Mouse (Mus musculus) heart, embryonic 13.5 days (tissue): ENCODE results near the gene Casp2. TPM values are rescaled to one million over a fixed set of nuclear protein-coding genes. Genes with fewer than 3 reads are reported as not detected.

Experiments
- ATAC-seq: fragments of 200-750 bp; cut with Nextera tagmentation; 2 replicates; pipeline ENCODE4 v1.8.0; 2017; ENCODE audit warnings: moderate TSS enrichment; ENCODE audit not compliant: insufficient number of reproducible peaks, low FRiP score, low TSS enrichment; ENCODE audit errors: extremely low read depth
- H3K27ac ChIP-seq: fragments of 300-500 bp; sonication (generic); replicated peaks from 2 replicates; pipeline ENCODE4 v1.5.1; 2015; ENCODE audit warnings: moderate library complexity, mild to moderate bottlenecking, inconsistent platforms
- H3K27me3 ChIP-seq: fragments of 300-500 bp; sonication (generic); replicated peaks from 2 replicates; pipeline ENCODE4 v1.6.1; 2015; ENCODE audit warnings: mild to moderate bottlenecking, inconsistent platforms
- H3K36me3 ChIP-seq: fragments of 300-500 bp; sonication (generic); 2 replicates; pipeline ENCODE4 v1.6.1; 2015; ENCODE audit warnings: mild to moderate bottlenecking, inconsistent platforms
- H3K4me1 ChIP-seq: fragments of 300-500 bp; sonication (generic); 2 replicates; pipeline ENCODE4 v1.6.1; 2015; ENCODE audit warnings: inconsistent platforms
- H3K4me2 ChIP-seq: fragments of 300-500 bp; sonication (generic); 2 replicates; pipeline ENCODE4 v1.6.1; 2015; ENCODE audit warnings: inconsistent platforms, mild to moderate bottlenecking, moderate library complexity
- H3K4me3 ChIP-seq: fragments of 300-500 bp; sonication (generic); 2 replicates; pipeline ENCODE4 v1.5.1; 2015; ENCODE audit warnings: moderate library complexity, mild to moderate bottlenecking, inconsistent platforms
- H3K9ac ChIP-seq: fragments of 300-500 bp; sonication (generic); 2 replicates; pipeline ENCODE4 v1.6.1; 2015; ENCODE audit warnings: inconsistent platforms, mild to moderate bottlenecking, moderate library complexity
- H3K9me3 ChIP-seq: fragments of 300-500 bp; sonication (generic); 2 replicates; pipeline ENCODE4 v1.6.1; 2016; ENCODE audit warnings: inconsistent platforms
- WGBS: fragments of 180-500 bp; shearing (Covaris S2); methylation state at CpG from one replicate; pipeline ENCODE4 v1.1.7; 2015; ENCODE audit warnings: mixed read lengths; 5-methylcytosine and 5-hydroxymethylcytosine counted together
- polyA plus RNA-seq: library from polyadenylated mRNA; unstranded; fragments of >200 nt; fragmentation: Nextera tagmentation; extraction: Ambion mirVana; gene quantifications from 2 replicates; pipeline ENCODE4 v1.2.1, GENCODE M21; 2015

The Casp2 gene
- polyA plus RNA-seq, result 30.9 and 31.8 TPM in 2 replicates

GRCm38 (mm10) chr6:42264626-42265312 lies at the start of gene Casp2:
Casp2 (plus strand) TSS chr6:42264985.
- Histone ChIP-seq H3K4me1 (peaks cover 35% of the 10 kb centered on the region), H3K27ac (peak within 1 kb of the TSS; percentile 92), H3K4me2 (peak within 1 kb of the TSS; percentile 76), H3K36me3 (peaks cover 26% of the 10 kb centered on the region), H3K9me3 (no peaks in the 10 kb centered on the region), H3K27me3 (peaks cover 10% of the 10 kb centered on the region), H3K9ac (peak within 1 kb of the TSS; percentile 97), H3K4me3 (peak within 1 kb of the TSS; percentile 90)
- under 1% methylated on average over 46 of the region's 51 CpGs for WGBS
- peak; percentile 97 for ATAC-seq

GRCm38 (mm10) chr6:42215028-42215427 lies 49.8 kb upstream of the Casp2 start, which contains the start of gene Tas2r144:
Tas2r144 (plus strand) TSS chr6:42215328.
- WGBS, result 70% methylated on average over 2 of the region's 2 CpGs
- no peak for ATAC-seq
- H3K27ac ChIP-seq, result no peak within 1 kb of the TSS
- no peaks in the 10 kb centered on the region for H3K27me3 ChIP-seq
- H3K9ac ChIP-seq, result no peak within 1 kb of the TSS
- no peak within 1 kb of the TSS for H3K4me3 ChIP-seq
- no peaks in the 10 kb centered on the region for H3K36me3 ChIP-seq
- H3K4me1 ChIP-seq, result no peaks in the 10 kb centered on the region
- no peaks in the 10 kb centered on the region for H3K9me3 ChIP-seq
- H3K4me2 ChIP-seq, result no peak within 1 kb of the TSS

DNA sequence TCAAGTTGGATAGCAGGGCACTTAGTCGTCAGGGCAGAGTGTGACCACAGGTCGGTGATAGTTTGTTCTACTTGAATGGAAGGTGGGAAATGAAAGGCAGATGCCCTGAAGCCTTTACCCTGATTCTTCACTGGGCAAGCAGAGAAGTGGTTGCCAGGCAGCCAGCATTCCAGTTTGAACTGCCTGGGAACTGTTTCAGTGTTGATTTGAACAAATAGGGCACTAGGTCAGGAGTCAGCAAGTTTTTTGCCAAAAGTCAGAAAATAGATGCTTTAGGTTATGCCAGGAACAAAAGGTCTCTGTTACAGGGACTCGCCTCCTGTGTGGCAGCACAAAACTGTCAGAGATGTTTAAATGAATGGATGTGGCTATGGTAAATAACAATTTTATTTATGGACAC lies 42.5 kb upstream of the Casp2 start:
- no peak overlapping the region for H3K4me3 ChIP-seq
- H3K4me2 ChIP-seq, result no peak overlapping the region
- H3K4me1 ChIP-seq, result no peaks in the 10 kb centered on the region
- ATAC-seq, result no peak
- H3K27me3 ChIP-seq, result peaks cover 16% of the 10 kb centered on the region
- H3K9me3 ChIP-seq, result no peaks in the 10 kb centered on the region
- no peaks in the 10 kb centered on the region for H3K36me3 ChIP-seq
- no peak overlapping the region for H3K27ac ChIP-seq
- WGBS, result 68% methylated on average over 3 of the region's 3 CpGs
- H3K9ac ChIP-seq, result no peak overlapping the region

DNA sequence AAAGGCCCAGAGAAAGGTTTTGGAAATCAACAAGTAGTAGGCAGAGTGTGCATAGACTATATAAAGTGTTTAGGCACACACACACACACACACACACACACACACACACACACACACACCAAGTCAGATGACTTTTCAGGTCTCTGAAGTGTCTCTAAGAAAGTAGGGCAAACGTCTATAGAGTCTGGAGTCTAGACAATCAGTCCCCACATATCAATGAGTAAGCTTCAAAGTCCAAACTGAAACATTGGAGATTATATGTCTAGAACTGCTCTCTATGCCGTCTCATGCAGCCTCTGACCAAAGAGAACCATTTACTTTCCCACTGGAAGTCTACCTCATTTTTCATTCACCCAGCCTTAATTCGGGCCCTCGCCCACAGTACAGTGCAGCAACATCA lies 39.7 kb upstream of the Casp2 start:
- H3K4me1 ChIP-seq, result no peaks in the 10 kb centered on the region
- H3K4me2 ChIP-seq, result no peak overlapping the region
- WGBS, result 65% methylated on average over 4 of the region's 4 CpGs
- H3K4me3 ChIP-seq, result no peak overlapping the region
- no peak for ATAC-seq
- no peaks in the 10 kb centered on the region for H3K36me3 ChIP-seq
- H3K27ac ChIP-seq, result no peak overlapping the region
- H3K9me3 ChIP-seq, result no peaks in the 10 kb centered on the region
- peaks cover 16% of the 10 kb centered on the region for H3K27me3 ChIP-seq
- no peak overlapping the region for H3K9ac ChIP-seq

DNA sequence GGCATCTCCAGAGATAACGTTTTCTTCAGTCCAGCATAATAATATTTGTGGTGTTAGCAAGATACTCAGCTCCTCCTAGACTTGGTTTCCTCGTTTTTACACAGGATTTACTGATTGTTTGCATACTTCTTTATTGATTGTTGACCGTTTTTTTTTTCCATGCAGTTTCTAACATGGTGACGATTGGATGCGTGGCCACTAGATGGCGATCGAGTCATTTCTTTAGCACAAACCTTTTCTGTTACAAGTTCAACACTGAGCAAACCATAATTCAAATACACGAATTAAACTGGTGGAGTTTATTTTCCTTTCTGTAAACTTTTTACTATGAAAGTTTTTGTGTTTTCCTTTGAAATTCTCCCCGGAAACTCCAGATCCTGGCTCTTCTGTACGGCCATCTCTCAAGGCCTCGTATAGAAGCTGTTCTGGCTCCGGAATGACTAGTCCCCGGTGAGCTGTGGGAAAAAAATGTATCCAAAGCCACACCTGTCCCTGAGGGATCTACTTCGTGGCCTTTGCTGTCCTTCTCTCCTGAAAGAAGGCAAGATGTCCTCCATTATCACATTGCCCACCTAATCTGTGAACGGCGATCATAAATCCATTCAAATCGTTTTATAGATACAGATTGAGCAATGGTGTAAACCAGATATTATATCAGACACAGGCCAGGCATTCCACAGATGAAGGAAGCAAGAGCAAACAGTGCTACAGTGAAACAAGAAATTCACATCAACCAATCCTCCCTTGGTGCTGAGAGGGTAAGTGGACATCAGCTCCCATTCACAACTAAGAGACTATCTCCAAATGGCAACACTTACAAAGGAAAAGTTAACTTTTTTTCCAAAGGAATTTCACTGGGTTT lies 37.3 kb upstream of the Casp2 start:
- H3K9ac ChIP-seq, result no peak overlapping the region
- no peaks in the 10 kb centered on the region for H3K4me1 ChIP-seq
- H3K4me2 ChIP-seq, result no peak overlapping the region
- no peak overlapping the region for H3K4me3 ChIP-seq
- H3K27ac ChIP-seq, result no peak overlapping the region
- H3K27me3 ChIP-seq, result peaks cover 16% of the 10 kb centered on the region
- ATAC-seq, result no peak
- H3K9me3 ChIP-seq, result no peaks in the 10 kb centered on the region
- no peaks in the 10 kb centered on the region for H3K36me3 ChIP-seq
- 30% methylated on average over 17 of the region's 17 CpGs for WGBS

DNA sequence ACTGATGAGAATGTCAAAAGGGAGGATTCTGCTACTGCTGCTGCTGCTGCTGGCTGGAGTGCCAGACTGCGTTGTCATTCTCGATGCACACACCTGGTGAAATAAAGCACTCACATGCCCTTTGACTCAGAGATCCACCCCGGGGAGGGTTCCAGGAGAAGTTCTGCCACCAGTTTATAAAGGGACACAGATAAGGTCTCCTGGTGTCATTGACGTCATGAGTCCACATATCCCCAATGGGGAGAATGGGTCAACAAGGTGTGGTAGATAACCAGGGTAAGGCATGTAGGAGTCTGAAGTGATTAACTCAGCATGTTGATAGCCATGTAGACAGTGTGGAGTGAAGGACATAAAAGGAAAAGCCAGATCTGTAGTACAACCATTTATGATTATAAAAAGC lies 35.2 kb upstream of the Casp2 start:
- H3K9me3 ChIP-seq, result no peaks in the 10 kb centered on the region
- 54% methylated on average over 4 of the region's 4 CpGs for WGBS
- no peak overlapping the region for H3K4me2 ChIP-seq
- no peak overlapping the region for H3K9ac ChIP-seq
- H3K27me3 ChIP-seq, result peaks cover 13% of the 10 kb centered on the region
- no peak overlapping the region for H3K27ac ChIP-seq
- no peak overlapping the region for H3K4me3 ChIP-seq
- no peaks in the 10 kb centered on the region for H3K36me3 ChIP-seq
- no peak for ATAC-seq
- H3K4me1 ChIP-seq, result no peaks in the 10 kb centered on the region

- no peaks in the 10 kb centered on the region for H3K9me3 ChIP-seq
- H3K4me2 ChIP-seq, result no peak overlapping the region
- no peak overlapping the region for H3K27ac ChIP-seq
- no peaks in the 10 kb centered on the region for H3K4me1 ChIP-seq
- WGBS, result 74% methylated on average over 3 of the region's 3 CpGs
- peaks cover under 1% of the 10 kb centered on the region; the same call in 1 of the 2 replicates for H3K27me3 ChIP-seq
- no peak overlapping the region for H3K4me3 ChIP-seq
- ATAC-seq, result no peak
- no peaks in the 10 kb centered on the region for H3K36me3 ChIP-seq
- H3K9ac ChIP-seq, result no peak overlapping the region
These were observed 33.6 kb upstream of the Casp2 start for GRCm38 (mm10) chr6:42231191-42231590.

DNA sequence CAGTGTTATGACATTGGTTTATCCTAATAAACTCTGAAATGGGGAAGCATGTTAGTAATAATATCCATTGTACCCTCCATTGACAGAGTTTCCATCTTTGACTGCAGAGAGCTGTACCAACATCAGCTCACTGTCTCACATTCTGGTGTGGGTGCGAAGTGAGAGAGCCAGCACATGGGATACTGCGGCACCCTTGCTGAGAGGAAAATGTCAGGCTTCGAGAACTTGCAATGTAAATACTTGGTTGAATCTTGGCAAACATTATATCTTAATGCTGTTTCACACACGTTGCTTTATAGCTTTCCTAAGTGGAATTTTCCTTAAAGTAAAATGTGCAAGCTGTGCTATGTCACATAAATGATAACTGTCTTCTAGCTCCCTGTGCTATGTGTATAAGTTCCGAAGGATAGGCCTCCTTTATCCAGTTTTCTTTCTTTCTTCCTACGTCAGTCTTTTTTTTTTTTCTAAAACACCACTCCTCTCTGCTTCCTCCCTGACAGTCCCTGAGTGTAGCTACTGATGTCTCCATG lies 27.4 kb upstream of the Casp2 start:
- no peak overlapping the region for H3K9ac ChIP-seq
- H3K27me3 ChIP-seq, result no peaks in the 10 kb centered on the region; the same call in 1 of the 2 replicates
- no peak for ATAC-seq
- no peaks in the 10 kb centered on the region for H3K4me1 ChIP-seq
- no peaks in the 10 kb centered on the region for H3K9me3 ChIP-seq
- 53% methylated on average over 6 of the region's 6 CpGs for WGBS
- no peak overlapping the region for H3K4me3 ChIP-seq
- no peak overlapping the region for H3K27ac ChIP-seq
- H3K36me3 ChIP-seq, result no peaks in the 10 kb centered on the region
- no peak overlapping the region for H3K4me2 ChIP-seq

DNA sequence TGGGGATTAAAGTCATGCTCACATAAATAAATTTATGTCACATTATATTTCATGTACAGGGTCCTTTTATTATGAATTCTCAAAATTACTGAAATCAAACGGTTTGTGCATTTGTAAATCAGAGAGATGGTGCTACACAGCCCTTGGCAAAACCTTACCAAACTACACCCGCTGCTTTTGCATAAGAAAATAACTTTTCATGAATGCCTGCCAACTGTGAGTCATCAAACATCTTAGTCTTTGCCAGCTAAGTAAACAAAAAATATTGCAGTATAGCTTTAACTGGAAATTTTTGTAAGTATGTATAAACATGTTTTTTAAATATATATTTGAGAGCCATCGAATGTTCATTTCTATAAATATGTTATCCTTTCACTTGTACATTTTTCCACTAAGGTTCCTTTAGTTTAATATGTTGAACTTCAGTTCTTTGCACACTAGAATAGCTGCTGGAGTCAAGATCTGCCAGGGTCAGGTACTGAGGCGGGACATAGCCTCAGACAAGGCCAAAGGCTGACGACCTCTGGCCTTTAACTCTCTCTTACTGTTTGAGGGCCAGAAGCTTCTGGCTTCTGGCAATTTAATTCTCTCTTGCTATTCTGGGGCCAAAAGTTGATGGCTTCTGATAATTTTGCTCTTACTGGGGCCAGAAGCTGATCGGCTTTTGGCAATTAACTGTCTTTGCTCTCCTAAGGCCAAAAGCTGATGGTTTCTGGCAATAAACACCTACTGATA lies 23.3 kb upstream of the Casp2 start:
- Histone ChIP-seq H3K9ac (no peak overlapping the region), H3K4me3 (no peak overlapping the region), H3K27me3 (peaks cover 3% of the 10 kb centered on the region), H3K27ac (no peak overlapping the region), H3K36me3 (no peaks in the 10 kb centered on the region), H3K4me1 (peaks cover 6% of the 10 kb centered on the region), H3K4me2 (no peak overlapping the region), H3K9me3 (no peaks in the 10 kb centered on the region)
- WGBS, result 72% methylated on average over 6 of the region's 6 CpGs
- ATAC-seq, result no peak

DNA sequence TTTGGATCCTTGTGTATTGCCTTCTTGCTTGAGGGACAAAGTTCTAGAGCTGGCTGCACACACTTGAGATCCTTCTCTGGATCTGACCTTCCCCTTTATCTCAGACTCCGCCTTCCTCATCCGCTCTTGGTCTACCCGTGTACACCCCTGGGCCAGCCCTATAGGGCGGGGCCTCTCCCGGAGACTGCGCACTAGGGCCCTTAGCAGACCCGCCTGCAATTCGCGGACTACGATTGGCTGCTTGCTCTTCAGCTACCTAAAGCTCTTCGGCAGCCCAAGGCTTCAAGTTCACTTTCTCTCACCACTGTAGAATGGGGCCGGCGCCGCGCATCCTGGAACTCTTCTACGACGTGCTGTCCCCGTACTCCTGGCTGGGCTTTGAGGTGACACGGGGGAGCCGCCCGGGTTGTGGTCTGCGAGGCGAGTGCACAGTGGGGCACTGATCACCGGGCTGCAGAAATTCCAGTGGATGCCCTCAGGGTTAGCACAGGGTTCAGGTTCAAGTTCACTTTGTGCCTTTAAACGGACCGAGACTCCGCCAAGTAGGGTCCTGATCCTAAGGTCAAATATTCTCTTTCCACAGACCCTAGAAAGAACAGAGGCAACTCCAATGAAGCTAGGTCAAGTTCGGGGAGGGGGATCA lies 19.0 kb upstream of the Casp2 start, which contains the start of gene Gstk1:
Gene Gstk1, plus strand, starts transcription at position 225 of the 643 bp plus-strand sequence.
- no peaks in the 10 kb centered on the region for H3K36me3 ChIP-seq
- peaks cover 17% of the 10 kb centered on the region for H3K27me3 ChIP-seq
- ATAC-seq, result peak; percentile 92
- peak within 1 kb of the TSS; percentile 78 for H3K9ac ChIP-seq
- H3K4me2 ChIP-seq, result peak within 1 kb of the TSS; percentile 86
- H3K27ac ChIP-seq, result no peak within 1 kb of the TSS
- 2% methylated on average over 28 of the region's 28 CpGs for WGBS
- H3K9me3 ChIP-seq, result no peaks in the 10 kb centered on the region
- H3K4me1 ChIP-seq, result peaks cover 7% of the 10 kb centered on the region
- H3K4me3 ChIP-seq, result peak within 1 kb of the TSS; percentile 59
